ENCODE assay signal across 25 mouse cellular contexts in genomic region chr6:86854941-86855340, GRCm38 (mm10).
"Had no signal": no experiment of that assay in that cellular context is flagged by ENCODE, and none has a peak within 500 bp of the region (broad histone marks: within the 10 kb centered on the region; RNA-seq: fewer than 3 reads in every experiment).

No protein-coding gene starts in this region.

- H3K9me3 ChIP-seq: heart, embryonic 13.5 days; heart, embryonic 15.5 days; intestine, embryonic 15.5 days; limb, embryonic 10.5 days; limb, embryonic 12.5 days; liver, embryonic 13.5 days; liver, embryonic 15.5 days had no signal

- H3K27ac ChIP-seq: heart, embryonic 13.5 days; heart, embryonic 15.5 days; hindbrain, embryonic 14.5 days; intestine, embryonic 15.5 days; limb, embryonic 10.5 days; limb, embryonic 12.5 days; liver, embryonic 13.5 days; liver, embryonic 15.5 days had no signal

- H3K9ac ChIP-seq: heart, embryonic 13.5 days; heart, embryonic 15.5 days; hindbrain, embryonic 14.5 days; intestine, embryonic 15.5 days; limb, embryonic 12.5 days; liver, embryonic 13.5 days; liver, embryonic 15.5 days had no signal

- H3K4me3 ChIP-seq: heart, adult 2 months; heart, embryonic 13.5 days; heart, embryonic 15.5 days; intestine, embryonic 15.5 days; limb, embryonic 10.5 days; limb, embryonic 12.5 days; liver, embryonic 13.5 days; liver, embryonic 15.5 days had no signal

- H3K4me2 ChIP-seq: heart, embryonic 11.5 days; heart, embryonic 13.5 days; heart, embryonic 15.5 days; hindbrain, embryonic 14.5 days; intestine, embryonic 15.5 days; limb, embryonic 12.5 days; liver, embryonic 11.5 days; liver, embryonic 13.5 days; liver, embryonic 15.5 days had no signal

- DNase-seq: gastrocnemius, postnatal 14 days; gastrocnemius, postnatal 36 days; heart, adult 11 months; heart, adult 2 months; heart, postnatal 14 days; heart, postnatal 36 days; kidney, adult 18-20 months; kidney, adult 8-10 months; kidney, postnatal 10 days; kidney, postnatal 25 days; kidney, postnatal 4 days; liver; liver, embryonic 13.5 days had no signal

- H3K27me3 ChIP-seq: heart, embryonic 13.5 days; heart, embryonic 15.5 days; intestine, embryonic 15.5 days; limb, embryonic 12.5 days; liver, embryonic 13.5 days; liver, embryonic 15.5 days had no signal

- ATAC-seq: hindbrain, embryonic 16.5 days; inflammation-experienced regulatory T-cells, adult 6 months; intestine, embryonic 15.5 days; intestine, postnatal 0 days had no signal
